In genomic region chr10:60245041-60245440, GRCm38 (mm10) we compare ENCODE assay signal across 8 mouse cellular contexts. TPM values are rescaled to one million over a fixed set of nuclear protein-coding genes. Genes with fewer than 3 reads are reported as not detected.
DNase-seq lines count a peak whose midpoint lies in the region; ATAC-seq and TF ChIP-seq lines count a peak whose summit lies in the region.

No protein-coding gene starts in this region.

- peak; percentile 99 to 100 for TF ChIP-seq CTCF in CH12.LX (conservative IDR thresholded peaks at IDR 0.05 in 1 of 2, IDR thresholded peaks at IDR 0.05 in 1 of 2; ENCODE audit: low read depth in 2 of 2, low read length in 2 of 2)
- TF ChIP-seq CTCF in liver, postnatal 0 days (IDR thresholded peaks at IDR 0.05; ENCODE audit: low read depth), result peak; percentile 99

- H3K9me3 ChIP-seq in CH12.LX (replicated peaks; ENCODE audit: low read length), result peaks cover 13% of the 10 kb centered on the region
- H3K9me3 ChIP-seq in forebrain, embryonic 13.5 days (replicated peaks), result peaks cover 7% of the 10 kb centered on the region; the same call in 1 of the 2 replicates
- H3K9me3 ChIP-seq in liver, postnatal 0 days (ENCODE audit: low read length), result no peaks in the 10 kb centered on the region
- no peaks in the 10 kb centered on the region for H3K9me3 ChIP-seq in neural tube, embryonic 15.5 days (replicated peaks)

- dilution Hi-C loops in CH12.LX (cut with MboI; ENCODE audit: extremely low pct_ligation_motif_present, extremely low pct_unique_long_range_greater_than_20kb, low sequenced_read_pairs), result no loop called here

- H3K36me3 ChIP-seq in CH12.LX (replicated peaks in 1 of 2; ENCODE audit: control insufficient read depth in 1 of 2, insufficient read depth in 1 of 2, low read length in 1 of 2), result no peaks in the 10 kb centered on the region
- H3K36me3 ChIP-seq in forebrain, embryonic 13.5 days (ENCODE audit: poor library complexity, severe bottlenecking), result no peaks in the 10 kb centered on the region
- no peaks in the 10 kb centered on the region for H3K36me3 ChIP-seq in liver, postnatal 0 days (replicated peaks; ENCODE audit: insufficient read depth, low read length)
- H3K36me3 ChIP-seq in neural tube, embryonic 15.5 days, result no peaks in the 10 kb centered on the region

- in situ Hi-C loops in CH12.LX (cut with MboI; ENCODE audit: low pct_ligation_motif_present, low pct_unique_long_range_greater_than_20kb, low sequenced_read_pairs), result no loop called here

- H3K27ac ChIP-seq in CH12.LX (ENCODE audit: insufficient read depth, low read depth), result no peak overlapping the region
- no peak overlapping the region for H3K27ac ChIP-seq in forebrain, embryonic 13.5 days
- H3K27ac ChIP-seq in liver, postnatal 0 days (ENCODE audit: low read depth), result no peak overlapping the region
- H3K27ac ChIP-seq in neural tube, embryonic 15.5 days (replicated peaks), result no peak overlapping the region

- peak; percentile 94 for TF ChIP-seq RAD21 in CH12.LX (IDR thresholded peaks at IDR 0.05; ENCODE audit: low read depth, low read length)

- TF ChIP-seq EP300 in CH12.LX (IDR thresholded peaks at IDR 0.05; ENCODE audit: low read length), result no peak
- no peak for TF ChIP-seq EP300 in liver, postnatal 0 days (IDR thresholded peaks at IDR 0.05; ENCODE audit: low read depth)

- H3K4me1 ChIP-seq in CH12.LX (ENCODE audit: control insufficient read depth in 1 of 2, insufficient read depth in 2 of 2), result peaks cover 9 to 31% of the 10 kb centered on the region in 2 experiments
- no peaks in the 10 kb centered on the region for H3K4me1 ChIP-seq in forebrain, embryonic 13.5 days
- H3K4me1 ChIP-seq in liver, postnatal 0 days (ENCODE audit: insufficient read depth), result no peaks in the 10 kb centered on the region
- H3K4me1 ChIP-seq in neural tube, embryonic 15.5 days, result 0 out of 2 replicates have a peak, but pooled peaks cover 2% of the 10 kb centered on the region

- no peaks in the 10 kb centered on the region for H3K79me2 ChIP-seq in CH12.LX (replicated peaks; ENCODE audit: control insufficient read depth, extremely low read depth, insufficient read depth, poor library complexity, severe bottlenecking)

- H3K4me3 ChIP-seq in CH12.LX (replicated peaks in 1 of 3; ENCODE audit: low read depth in 2 of 3, low read length in 2 of 3, poor library complexity in 1 of 3), result no peak overlapping the region
- no peak overlapping the region for H3K4me3 ChIP-seq in forebrain, embryonic 13.5 days
- H3K4me3 ChIP-seq in liver, postnatal 0 days (ENCODE audit: low read depth, low read length), result no peak overlapping the region
- no peak overlapping the region for H3K4me3 ChIP-seq in neural tube, embryonic 15.5 days (replicated peaks)

- no peak for TF ChIP-seq POLR2A in CH12.LX (IDR thresholded peaks at IDR 0.05; ENCODE audit: low read depth, low read length)

- H3K27me3 ChIP-seq in CH12.LX (replicated peaks), result no peaks in the 10 kb centered on the region
- no peaks in the 10 kb centered on the region for H3K27me3 ChIP-seq in forebrain, embryonic 13.5 days
- H3K27me3 ChIP-seq in liver, postnatal 0 days (ENCODE audit: insufficient read depth, low read length), result no peaks in the 10 kb centered on the region
- H3K27me3 ChIP-seq in neural tube, embryonic 15.5 days (replicated peaks), result no peaks in the 10 kb centered on the region

- peak; percentile 95 for DNase-seq in CH12.LX (ENCODE audit: extremely low read depth)
- DNase-seq in c-Kit-positive CD71-positive TER-119-negative erythroid progenitor cells, embryonic 14.5 days (ENCODE audit: low read depth), result peak; percentile 86
- DNase-seq in heart, postnatal 25 days (ENCODE audit: low spot score), result peak; percentile 56
- peak; percentile 96 for DNase-seq in layer of hippocampus, adult 11-12 months (ENCODE audit: low spot score)
- DNase-seq in liver, postnatal 0 days, result peak; percentile 92
- peak; percentile 82 for DNase-seq in testis, postnatal 14 days (ENCODE audit: low spot score)

- no peak overlapping the region for H3K4me2 ChIP-seq in CH12.LX (ENCODE audit: insufficient read depth, low read depth, poor library complexity, severe bottlenecking)
- no peak overlapping the region for H3K4me2 ChIP-seq in forebrain, embryonic 13.5 days
- H3K4me2 ChIP-seq in liver, postnatal 0 days (ENCODE audit: low read depth, low read length), result no peak overlapping the region
- H3K4me2 ChIP-seq in neural tube, embryonic 15.5 days, result no peak overlapping the region

- no peak overlapping the region for H3K9ac ChIP-seq in CH12.LX (ENCODE audit: insufficient read depth, low read depth)
- H3K9ac ChIP-seq in forebrain, embryonic 13.5 days, result no peak overlapping the region
- H3K9ac ChIP-seq in liver, postnatal 0 days (replicated peaks), result no peak overlapping the region
- no peak overlapping the region for H3K9ac ChIP-seq in neural tube, embryonic 15.5 days (replicated peaks)

- peak; percentile 74 for ATAC-seq in forebrain, embryonic 13.5 days
- ATAC-seq in liver, postnatal 0 days, result peak; percentile 82
- peak; percentile 71; the same call in 1 of the 2 replicates for ATAC-seq in neural tube, embryonic 15.5 days (ENCODE audit: low FRiP score)

- WGBS in forebrain, embryonic 13.5 days, result 2% methylated on average over 8 of the region's 8 CpGs
- 3% methylated on average over 8 of the region's 8 CpGs for WGBS in liver, postnatal 0 days (ENCODE audit: insufficient replicate concordance)
- WGBS in neural tube, embryonic 15.5 days, result 3% methylated on average over 8 of the region's 8 CpGs

- intact Hi-C loops in heart, postnatal 25 days (cut with DNase I), result loop anchor here (2.0 to 5.0 kb wide), 2 partner anchors 37 to 96 kb away; no protein-coding TSS in a partner anchor

TF ChIP-seq in CH12.LX, 34 proteins besides CTCF, POLR2A, EP300 and RAD21:
- TF ChIP-seq MYC (IDR thresholded peaks at IDR 0.05; ENCODE audit: low read depth, low read length) (peak; percentile 97), ZC3H11A (IDR thresholded peaks at IDR 0.05; ENCODE audit: low read depth, low read length) (peak; percentile 83), KAT2A (IDR thresholded peaks at IDR 0.05; ENCODE audit: insufficient replicate concordance, low read length) (no peak), RCOR1 (conservative IDR thresholded peaks at IDR 0.05; ENCODE audit: low read depth, low read length) (no peak), MAZ (IDR thresholded peaks at IDR 0.05; ENCODE audit: low read depth, low read length) (peak; percentile 53; the same call in 1 of the 2 replicates), TCF12 (IDR thresholded peaks at IDR 0.05; ENCODE audit: low read depth, low read length) (0 out of 2 replicates have a peak, but pooled peaks have one; percentile 58), NELFE (IDR thresholded peaks at IDR 0.05; ENCODE audit: low read depth, low read length) (peak; percentile 75; the same call in 1 of the 2 replicates), POLR2AphosphoS2 (IDR thresholded peaks at IDR 0.05; ENCODE audit: low read depth, low read length) (no peak), MEF2A (IDR thresholded peaks at IDR 0.05; ENCODE audit: borderline replicate concordance, low read depth, low read length) (peak; percentile 62; the same call in 1 of the 2 replicates), MAX (IDR thresholded peaks at IDR 0.05; ENCODE audit: low read length) (peak; percentile 91), ZNF384 (IDR thresholded peaks at IDR 0.05; ENCODE audit: low read depth, low read length) (no peak; the same call in 1 of the 2 replicates), SMC3 (IDR thresholded peaks at IDR 0.05; ENCODE audit: low read depth, low read length) (peak; percentile 99), IRF4 (IDR thresholded peaks at IDR 0.05; ENCODE audit: low read depth, low read length) (peak; percentile 35; the same call in 1 of the 2 replicates)
TF ChIP-seq in CH12.LX: peak in this region for 9.

RNA-seq across cellular contexts. Expression of gene Chst3, which starts 26.0 kb away (rescaled TPM):
- total RNA-seq in CH12.LX (2012; rRNA removed) (4.4 and 5.2 TPM in 2 replicates), CH12.LX (2014; rRNA removed) (7.4 and 7.5 TPM in 2 replicates)
- 11.0 and 12.2 TPM in 2 replicates for polyA plus RNA-seq in CH12.LX (2012; ENCODE audit: insufficient read length, low read depth)
- polyA plus RNA-seq in forebrain, embryonic 13.5 days (2015; fragmentation: Nextera tagmentation; extraction: Ambion mirVana), result 2.1 TPM in 2 replicates
- total RNA-seq in heart, postnatal 25 days (2021), result under 1 TPM; 0.84 to 0.99 TPM
- polyA plus RNA-seq in liver, postnatal 0 days (2015; fragmentation: Nextera tagmentation; extraction: Ambion mirVana), result 0.73 TPM in 2 replicates
- 1.9 and 2.0 TPM in 2 replicates for polyA plus RNA-seq in neural tube, embryonic 15.5 days (2015; fragmentation: Nextera tagmentation; extraction: Ambion mirVana)

RNA-seq across cellular contexts. Expression of gene Psap, which starts 32.4 kb away (rescaled TPM):
- 300 and 318 TPM in 2 replicates for total RNA-seq in CH12.LX (2012; rRNA removed)
- 223 and 251 TPM in 2 replicates for total RNA-seq in CH12.LX (2014; rRNA removed)
- 465 and 470 TPM in 2 replicates for polyA plus RNA-seq in CH12.LX (2012; ENCODE audit: insufficient read length, low read depth)
- 92.2 and 131 TPM in 2 replicates for polyA plus RNA-seq in forebrain, embryonic 13.5 days (2015; fragmentation: Nextera tagmentation; extraction: Ambion mirVana)
- 1,000 to 10,000 TPM in 1 of 2 experiments, 100 to 1,000 TPM in 1; 984 to 1,036 TPM for total RNA-seq in heart, postnatal 25 days (2021)
- polyA plus RNA-seq in liver, postnatal 0 days (2015; fragmentation: Nextera tagmentation; extraction: Ambion mirVana), result 105 and 110 TPM in 2 replicates
- 217 and 220 TPM in 2 replicates for polyA plus RNA-seq in neural tube, embryonic 15.5 days (2015; fragmentation: Nextera tagmentation; extraction: Ambion mirVana)
